Mouse (Mus musculus) embryonic fibroblast, embryonic 13.5 days (primary cell): ENCODE measurements around the gene Epha5.

Source experiments
- CTCF ChIP-seq: IDR thresholded peaks from 2 replicates; pipeline ENCODE4 v1.5.1; 2011; ENCODE audit warnings: mild to moderate bottlenecking, control low read depth, low read length, moderate library complexity, borderline replicate concordance; ENCODE audit not compliant: insufficient read depth
- POLR2A ChIP-seq: IDR thresholded peaks from 2 replicates; pipeline ENCODE4 v1.6.1; 2011; ENCODE audit warnings: low read depth, mild to moderate bottlenecking, control low read depth, low read length, moderate library complexity

GRCm38 (mm10) chr5:84408370-84408769 lies 8.8 kb downstream of the Epha5 start:
- no peak for TF ChIP-seq POLR2A
- TF ChIP-seq CTCF = no peak
